In genomic region chr15:101007236-101007635, GRCm38 (mm10) we compare ENCODE assay signal across 8 mouse cellular contexts. TPM values are rescaled to one million over a fixed set of nuclear protein-coding genes. Genes with fewer than 3 reads are reported as not detected.
A peak's percentile ranks its signal among the peaks of the same experiment; 100 is the strongest.
DNase-seq lines count a peak whose midpoint lies in the region; ATAC-seq lines count a peak whose summit lies in the region.
"Had no signal": no experiment of that assay in that cellular context is flagged by ENCODE, and none has a peak within 500 bp of the region (broad histone marks: within the 10 kb centered on the region; RNA-seq: fewer than 3 reads in every experiment).

No protein-coding gene starts in this region.

- no peak for ATAC-seq in hindbrain, embryonic 12.5 days (ENCODE audit: low FRiP score)
- no peak for ATAC-seq in hindbrain, embryonic 14.5 days (ENCODE audit: low FRiP score)
- ATAC-seq in midbrain, embryonic 14.5 days (ENCODE audit: low FRiP score, low TSS enrichment): no peak
- ATAC-seq in midbrain, embryonic 16.5 days: no peak
- ATAC-seq in forebrain, embryonic 14.5 days: no peak
- no peak for ATAC-seq in stomach, embryonic 15.5 days (ENCODE audit: insufficient read depth, low FRiP score, low read depth)

- DNase-seq in hindbrain, embryonic 14.5 days (ENCODE audit: low spot score): no peak
- DNase-seq in midbrain, embryonic 14.5 days: no peak
- DNase-seq in forebrain, embryonic 14.5 days (ENCODE audit: low spot score): no peak
- no peak for DNase-seq in adrenal gland, adult 8-10 months
- DNase-seq: thymus, postnatal 4 days had no signal

- H3K4me3 ChIP-seq in hindbrain, embryonic 12.5 days: no peak overlapping the region
- H3K4me3 ChIP-seq in hindbrain, embryonic 14.5 days (replicated peaks; ENCODE audit: low read length): no peak overlapping the region
- no peak overlapping the region for H3K4me3 ChIP-seq in midbrain, embryonic 14.5 days (replicated peaks; ENCODE audit: low read depth, low read length)
- H3K4me3 ChIP-seq in midbrain, embryonic 16.5 days (ENCODE audit: low read depth, low read length): no peak overlapping the region
- no peak overlapping the region for H3K4me3 ChIP-seq in forebrain, embryonic 14.5 days (ENCODE audit: low read depth, low read length)
- H3K4me3 ChIP-seq in stomach, embryonic 15.5 days (replicated peaks): no peak overlapping the region

- no peak overlapping the region for H3K9ac ChIP-seq in hindbrain, embryonic 12.5 days
- no peak overlapping the region for H3K9ac ChIP-seq in hindbrain, embryonic 14.5 days
- no peak overlapping the region for H3K9ac ChIP-seq in midbrain, embryonic 14.5 days (replicated peaks; ENCODE audit: low read length)
- no peak overlapping the region for H3K9ac ChIP-seq in midbrain, embryonic 16.5 days (ENCODE audit: low read depth, low read length)
- no peak overlapping the region for H3K9ac ChIP-seq in forebrain, embryonic 14.5 days (ENCODE audit: low read length)
- no peak overlapping the region for H3K9ac ChIP-seq in stomach, embryonic 15.5 days

- H3K4me2 ChIP-seq in hindbrain, embryonic 12.5 days (replicated peaks): peak overlapping the region; percentile 52; the same call in 1 of the 2 replicates
- no peak overlapping the region for H3K4me2 ChIP-seq in hindbrain, embryonic 14.5 days (replicated peaks)
- H3K4me2 ChIP-seq in midbrain, embryonic 14.5 days (ENCODE audit: low read length): peak overlapping the region; percentile 55; the same call in 1 of the 2 replicates
- H3K4me2 ChIP-seq in midbrain, embryonic 16.5 days (ENCODE audit: low read length): no peak overlapping the region
- H3K4me2 ChIP-seq in forebrain, embryonic 14.5 days (ENCODE audit: low read length): peak overlapping the region; percentile 43
- peak overlapping the region; percentile 54 for H3K4me2 ChIP-seq in stomach, embryonic 15.5 days

- H3K4me1 ChIP-seq in hindbrain, embryonic 12.5 days: peaks cover 11% of the 10 kb centered on the region
- H3K4me1 ChIP-seq in hindbrain, embryonic 14.5 days (replicated peaks; ENCODE audit: control insufficient read depth, insufficient read depth, low read length): no peaks in the 10 kb centered on the region; the same call in 1 of the 2 replicates
- H3K4me1 ChIP-seq in midbrain, embryonic 14.5 days (ENCODE audit: control insufficient read depth, insufficient read depth, low read length): peaks cover 6% of the 10 kb centered on the region; the same call in 1 of the 2 replicates
- H3K4me1 ChIP-seq in midbrain, embryonic 16.5 days (ENCODE audit: control insufficient read depth, insufficient read depth, low read length): no peaks in the 10 kb centered on the region; the same call in 1 of the 2 replicates
- peaks cover 5% of the 10 kb centered on the region for H3K4me1 ChIP-seq in forebrain, embryonic 14.5 days (ENCODE audit: control insufficient read depth, insufficient read depth, low read length)
- H3K4me1 ChIP-seq in stomach, embryonic 15.5 days: peaks cover 11% of the 10 kb centered on the region; the same call in 1 of the 2 replicates

- peaks cover 13% of the 10 kb centered on the region for H3K36me3 ChIP-seq in hindbrain, embryonic 12.5 days
- H3K36me3 ChIP-seq in hindbrain, embryonic 14.5 days (replicated peaks; ENCODE audit: control insufficient read depth, insufficient read depth): peaks cover 27% of the 10 kb centered on the region
- peaks cover 23% of the 10 kb centered on the region for H3K36me3 ChIP-seq in midbrain, embryonic 14.5 days (ENCODE audit: control insufficient read depth, insufficient read depth, low read length)
- H3K36me3 ChIP-seq in midbrain, embryonic 16.5 days (ENCODE audit: control insufficient read depth, insufficient read depth, low read length): peaks cover 14% of the 10 kb centered on the region
- H3K36me3 ChIP-seq in forebrain, embryonic 14.5 days (ENCODE audit: control insufficient read depth, insufficient read depth, low read length): peaks cover 6% of the 10 kb centered on the region
- H3K36me3 ChIP-seq in stomach, embryonic 15.5 days: no peaks in the 10 kb centered on the region

- no peak overlapping the region for H3K27ac ChIP-seq in hindbrain, embryonic 12.5 days
- no peak overlapping the region for H3K27ac ChIP-seq in hindbrain, embryonic 14.5 days
- H3K27ac ChIP-seq in midbrain, embryonic 14.5 days (replicated peaks; ENCODE audit: low read depth, low read length): no peak overlapping the region
- no peak overlapping the region for H3K27ac ChIP-seq in midbrain, embryonic 16.5 days (ENCODE audit: low read length)
- H3K27ac ChIP-seq in forebrain, embryonic 14.5 days (ENCODE audit: low read depth, low read length): no peak overlapping the region
- H3K27ac ChIP-seq in stomach, embryonic 15.5 days: no peak overlapping the region

- no peaks in the 10 kb centered on the region for H3K27me3 ChIP-seq in hindbrain, embryonic 12.5 days
- H3K27me3 ChIP-seq in hindbrain, embryonic 14.5 days (ENCODE audit: control insufficient read depth, insufficient read depth, low read length): no peaks in the 10 kb centered on the region
- H3K27me3 ChIP-seq in midbrain, embryonic 14.5 days (ENCODE audit: control insufficient read depth, insufficient read depth, low read length): no peaks in the 10 kb centered on the region
- no peaks in the 10 kb centered on the region for H3K27me3 ChIP-seq in midbrain, embryonic 16.5 days (ENCODE audit: control insufficient read depth, insufficient read depth, low read depth, low read length)
- H3K27me3 ChIP-seq in forebrain, embryonic 14.5 days (replicated peaks; ENCODE audit: control insufficient read depth, insufficient read depth, low read length): no peaks in the 10 kb centered on the region
- H3K27me3 ChIP-seq in stomach, embryonic 15.5 days (replicated peaks): no peaks in the 10 kb centered on the region

- WGBS in hindbrain, embryonic 12.5 days: 74% methylated on average over 7 of the region's 7 CpGs
- WGBS in hindbrain, embryonic 14.5 days: 70% methylated on average over 7 of the region's 7 CpGs
- 69% methylated on average over 7 of the region's 7 CpGs for WGBS in midbrain, embryonic 14.5 days
- 70% methylated on average over 7 of the region's 7 CpGs for WGBS in midbrain, embryonic 16.5 days
- WGBS in forebrain, embryonic 14.5 days: 76% methylated on average over 7 of the region's 7 CpGs
- WGBS in stomach, embryonic 15.5 days: 74% methylated on average over 7 of the region's 7 CpGs

- no peaks in the 10 kb centered on the region for H3K9me3 ChIP-seq in hindbrain, embryonic 12.5 days (replicated peaks)
- no peaks in the 10 kb centered on the region for H3K9me3 ChIP-seq in hindbrain, embryonic 14.5 days (ENCODE audit: control insufficient read depth, low read length)
- H3K9me3 ChIP-seq in midbrain, embryonic 14.5 days (ENCODE audit: control insufficient read depth, low read length): no peaks in the 10 kb centered on the region
- no peaks in the 10 kb centered on the region for H3K9me3 ChIP-seq in midbrain, embryonic 16.5 days (replicated peaks; ENCODE audit: control insufficient read depth, low read length, poor library complexity, severe bottlenecking)
- no peaks in the 10 kb centered on the region for H3K9me3 ChIP-seq in forebrain, embryonic 14.5 days (replicated peaks; ENCODE audit: control insufficient read depth, low read length)
- H3K9me3 ChIP-seq in stomach, embryonic 15.5 days: no peaks in the 10 kb centered on the region

RNA-seq across cellular contexts. Expression of gene Gm47841, which starts 40.0 kb away (rescaled TPM):
- not detected in 2 replicates for polyA plus RNA-seq in hindbrain, embryonic 12.5 days (2016; fragmentation: Nextera tagmentation; extraction: Ambion mirVana)
- not detected in 2 replicates for polyA plus RNA-seq in hindbrain, embryonic 14.5 days (2014; fragmentation: Nextera tagmentation; extraction: Ambion mirVana)
- not detected in 2 replicates for polyA plus RNA-seq in midbrain, embryonic 14.5 days (2014; fragmentation: Nextera tagmentation; extraction: Ambion mirVana)
- polyA plus RNA-seq in midbrain, embryonic 16.5 days (2015; fragmentation: Nextera tagmentation; extraction: Ambion mirVana): not detected in 2 replicates
- polyA plus RNA-seq in forebrain, embryonic 14.5 days (2014; fragmentation: Nextera tagmentation; extraction: Ambion mirVana): not detected in 2 replicates
- not detected in 2 replicates for polyA plus RNA-seq in stomach, embryonic 15.5 days (2015; fragmentation: Nextera tagmentation; extraction: Ambion mirVana)
- total RNA-seq in adrenal gland, adult 8-10 months (2022): under 1 TPM in 1 of 4 experiments, not detected in 3; 0.38 TPM

Comparison
In these comparisons a context has a peak if more than half of its experiments do, and no peak if none do; other contexts are left out.
1. H3K4me2 ChIP-seq: peak in hindbrain, embryonic 12.5 days (single experiment), midbrain, embryonic 14.5 days (single experiment), forebrain, embryonic 14.5 days (single experiment) and stomach, embryonic 15.5 days (single experiment); none in hindbrain, embryonic 14.5 days (single experiment) and midbrain, embryonic 16.5 days (single experiment).